Mouse (Mus musculus): ENCODE data around the gene Cyp2u1.

Cyp2u1 gene

GRCm38 (mm10) chr3:131255399-131255981, 47.5 kb downstream of the Cyp2u1 start:
- no peak for ATAC-seq (ENCODE audit: low TSS enrichment)

- no peak for ATAC-seq (ENCODE audit: low TSS enrichment)
Observed at GRCm38 (mm10) chr3:131254991-131255390, 48.0 kb downstream of the Cyp2u1 start.

- no peak for ATAC-seq (ENCODE audit: low TSS enrichment)
Observed at GRCm38 (mm10) chr3:131251601-131252000, 51.4 kb downstream of the Cyp2u1 start.

GRCm38 (mm10) chr3:131250978-131251377, 52.0 kb downstream of the Cyp2u1 start:
- ATAC-seq (ENCODE audit: low TSS enrichment) = no peak

- no peak for ATAC-seq (ENCODE audit: low TSS enrichment)
Observed at GRCm38 (mm10) chr3:131250283-131250682, 52.7 kb downstream of the Cyp2u1 start.

- no peak for ATAC-seq (ENCODE audit: low TSS enrichment)
Observed at GRCm38 (mm10) chr3:131248444-131248843, 54.6 kb downstream of the Cyp2u1 start.

GRCm38 (mm10) chr3:131247851-131248250, 55.2 kb downstream of the Cyp2u1 start:
- no peak for ATAC-seq (ENCODE audit: low TSS enrichment)

GRCm38 (mm10) chr3:131247447-131247846, 55.6 kb downstream of the Cyp2u1 start:
- ATAC-seq (ENCODE audit: low TSS enrichment) = no peak

- no peak for ATAC-seq (ENCODE audit: low TSS enrichment)
Observed at GRCm38 (mm10) chr3:131246579-131247046, 56.4 kb downstream of the Cyp2u1 start.

GRCm38 (mm10) chr3:131245766-131246578, 57.1 kb downstream of the Cyp2u1 start:
- ATAC-seq (ENCODE audit: low TSS enrichment) = peak; percentile 86

All from frontal cortex, adult (tissue).